Mouse (Mus musculus): ENCODE data around the gene Rgs7bp. TPM values are rescaled to one million over a fixed set of nuclear protein-coding genes. Genes with fewer than 3 reads are reported as not detected.

Gene Rgs7bp
- polyA plus RNA-seq, 1 experiment from 2014 or later: 0.31 TPM

DNA sequence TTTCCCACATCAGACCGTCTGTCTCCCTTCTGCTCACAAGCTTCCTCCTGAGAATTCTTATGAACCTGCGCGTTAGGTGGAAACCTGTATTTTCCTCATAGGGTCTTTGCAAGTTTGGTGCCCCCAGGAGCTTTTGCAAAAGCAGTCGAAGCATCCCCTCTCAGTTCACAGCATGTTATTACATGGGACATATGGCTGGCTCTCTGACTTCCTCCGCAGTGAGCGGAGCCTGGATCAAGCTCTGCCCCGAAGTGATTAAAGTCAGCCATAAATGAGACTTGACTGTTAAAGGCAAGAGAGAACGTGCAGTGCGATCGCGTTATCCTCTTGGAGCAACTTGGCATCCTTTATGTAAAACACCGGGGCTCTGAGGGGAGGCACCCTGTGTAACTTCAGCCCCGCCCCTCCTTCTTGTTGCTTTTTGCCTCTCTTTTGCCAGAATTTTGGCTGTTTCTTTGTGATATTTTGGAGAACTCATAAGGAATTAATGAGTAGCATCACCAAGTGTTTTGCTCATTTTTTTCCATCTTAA is 66.7 kb downstream of the Rgs7bp start:
- no peak overlapping the region for H3K27ac ChIP-seq (ENCODE audit: low read length)
- no peaks in the 10 kb centered on the region for H3K27me3 ChIP-seq (ENCODE audit: control insufficient read depth, insufficient read depth, low read depth, low read length)
- H3K4me1 ChIP-seq (ENCODE audit: control insufficient read depth, low read depth, low read length): no peaks in the 10 kb centered on the region
- 83% methylated on average over 13 of the region's 13 CpGs for WGBS (ENCODE audit: insufficient replicate concordance)
- ATAC-seq (ENCODE audit: low read depth): no peak
- H3K36me3 ChIP-seq (ENCODE audit: control insufficient read depth, insufficient read depth): no peaks in the 10 kb centered on the region
- H3K9me3 ChIP-seq (replicated peaks; ENCODE audit: control insufficient read depth, low read length): no peaks in the 10 kb centered on the region
- no peak overlapping the region for H3K9ac ChIP-seq (ENCODE audit: low read depth, low read length)
- no peak overlapping the region for H3K4me3 ChIP-seq (ENCODE audit: low read depth, low read length)
- H3K4me2 ChIP-seq (ENCODE audit: low read depth, low read length): no peak overlapping the region

DNA sequence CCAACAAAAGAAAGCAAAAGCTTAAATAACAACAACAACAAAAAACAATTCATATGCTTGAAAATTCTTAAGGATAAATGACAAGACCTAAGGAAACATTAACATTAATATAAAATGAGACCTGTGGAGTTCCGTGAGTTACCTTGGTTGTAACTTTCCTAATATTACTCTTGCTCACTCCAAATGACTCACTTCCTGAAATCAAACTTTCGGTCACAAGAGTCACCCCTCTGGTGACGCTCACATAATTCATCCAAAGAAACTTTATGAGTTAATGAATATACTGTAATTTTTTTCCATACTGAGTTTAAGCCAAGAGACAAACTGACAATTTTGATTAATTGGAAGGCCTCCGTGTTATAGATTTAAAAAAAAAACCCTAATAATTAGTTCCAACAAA is 69.0 kb downstream of the Rgs7bp start:
- Histone ChIP-seq H3K9me3 (replicated peaks; ENCODE audit: control insufficient read depth, low read length) (no peaks in the 10 kb centered on the region), H3K9ac (ENCODE audit: low read depth, low read length) (no peak overlapping the region), H3K4me3 (ENCODE audit: low read depth, low read length) (no peak overlapping the region), H3K27me3 (ENCODE audit: control insufficient read depth, insufficient read depth, low read depth, low read length) (no peaks in the 10 kb centered on the region), H3K4me2 (ENCODE audit: low read depth, low read length) (no peak overlapping the region), H3K36me3 (ENCODE audit: control insufficient read depth, insufficient read depth) (no peaks in the 10 kb centered on the region), H3K4me1 (ENCODE audit: control insufficient read depth, low read depth, low read length) (no peaks in the 10 kb centered on the region), H3K27ac (ENCODE audit: low read length) (no peak overlapping the region)
- no peak for ATAC-seq (ENCODE audit: low read depth)
- WGBS (ENCODE audit: insufficient replicate concordance): 64% methylated on average over 4 of the region's 4 CpGs

DNA sequence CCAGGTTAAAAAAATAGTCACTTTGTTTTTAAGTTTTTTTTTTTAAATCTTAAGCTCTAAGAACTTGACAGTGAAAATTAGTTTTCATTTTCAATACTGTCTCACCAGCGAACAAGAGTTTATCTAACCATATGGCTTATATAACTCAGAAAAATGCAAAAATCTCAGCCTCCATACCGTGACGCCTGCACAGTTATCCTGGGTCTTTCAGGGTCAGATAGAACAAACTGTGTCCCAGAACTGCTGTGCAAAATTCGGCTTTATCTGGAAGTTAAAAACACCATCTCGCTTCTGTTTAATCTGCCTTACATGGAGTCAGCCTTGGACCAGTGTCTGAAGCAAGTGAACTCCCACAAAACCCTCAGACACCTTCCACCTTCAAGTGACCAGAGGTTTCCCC is 70.7 kb downstream of the Rgs7bp start:
- WGBS (ENCODE audit: insufficient replicate concordance): 64% methylated on average over 5 of the region's 5 CpGs
- H3K9ac ChIP-seq (ENCODE audit: low read depth, low read length): no peak overlapping the region
- no peak overlapping the region for H3K4me3 ChIP-seq (ENCODE audit: low read depth, low read length)
- no peaks in the 10 kb centered on the region for H3K4me1 ChIP-seq (ENCODE audit: control insufficient read depth, low read depth, low read length)
- H3K36me3 ChIP-seq (ENCODE audit: control insufficient read depth, insufficient read depth): no peaks in the 10 kb centered on the region
- H3K27ac ChIP-seq (ENCODE audit: low read length): no peak overlapping the region
- ATAC-seq (ENCODE audit: low read depth): no peak
- H3K9me3 ChIP-seq (replicated peaks; ENCODE audit: control insufficient read depth, low read length): no peaks in the 10 kb centered on the region
- no peak overlapping the region for H3K4me2 ChIP-seq (ENCODE audit: low read depth, low read length)
- H3K27me3 ChIP-seq (ENCODE audit: control insufficient read depth, insufficient read depth, low read depth, low read length): no peaks in the 10 kb centered on the region

DNA sequence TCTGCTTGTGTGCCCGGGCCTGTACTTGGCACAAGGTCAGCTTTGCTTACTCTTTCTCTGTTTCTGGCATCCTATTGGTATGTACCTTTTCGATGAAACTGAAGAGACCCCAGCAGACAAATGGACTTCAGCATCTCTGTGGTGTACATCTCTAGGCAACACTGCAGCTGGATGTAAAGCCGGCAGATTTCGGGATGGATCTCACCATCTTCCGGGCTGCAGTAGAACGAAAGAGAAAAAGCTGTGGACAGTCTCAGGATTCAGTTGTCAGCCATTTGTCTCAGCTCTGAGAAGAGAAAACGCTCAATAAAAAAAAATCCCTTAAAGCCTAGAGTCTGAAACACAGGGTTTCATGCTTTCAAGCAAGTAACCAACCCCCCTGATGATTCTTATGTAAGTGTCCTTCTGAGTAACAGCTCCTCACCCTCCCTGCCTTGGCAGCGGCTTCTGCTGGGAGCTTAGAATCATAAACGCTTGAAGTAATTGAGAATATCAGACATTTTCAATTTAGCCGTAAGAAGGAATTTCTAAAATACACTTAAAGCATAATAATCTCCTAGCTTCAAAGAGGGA is 71.9 kb downstream of the Rgs7bp start:
- Histone ChIP-seq H3K36me3 (ENCODE audit: control insufficient read depth, insufficient read depth) (no peaks in the 10 kb centered on the region), H3K4me3 (ENCODE audit: low read depth, low read length) (no peak overlapping the region), H3K27ac (ENCODE audit: low read length) (no peak overlapping the region), H3K27me3 (ENCODE audit: control insufficient read depth, insufficient read depth, low read depth, low read length) (no peaks in the 10 kb centered on the region), H3K9ac (ENCODE audit: low read depth, low read length) (no peak overlapping the region), H3K9me3 (replicated peaks; ENCODE audit: control insufficient read depth, low read length) (no peaks in the 10 kb centered on the region), H3K4me1 (ENCODE audit: control insufficient read depth, low read depth, low read length) (no peaks in the 10 kb centered on the region), H3K4me2 (ENCODE audit: low read depth, low read length) (no peak overlapping the region)
- no peak for ATAC-seq (ENCODE audit: low read depth)
- 73% methylated on average over 10 of the region's 10 CpGs for WGBS (ENCODE audit: insufficient replicate concordance)

DNA sequence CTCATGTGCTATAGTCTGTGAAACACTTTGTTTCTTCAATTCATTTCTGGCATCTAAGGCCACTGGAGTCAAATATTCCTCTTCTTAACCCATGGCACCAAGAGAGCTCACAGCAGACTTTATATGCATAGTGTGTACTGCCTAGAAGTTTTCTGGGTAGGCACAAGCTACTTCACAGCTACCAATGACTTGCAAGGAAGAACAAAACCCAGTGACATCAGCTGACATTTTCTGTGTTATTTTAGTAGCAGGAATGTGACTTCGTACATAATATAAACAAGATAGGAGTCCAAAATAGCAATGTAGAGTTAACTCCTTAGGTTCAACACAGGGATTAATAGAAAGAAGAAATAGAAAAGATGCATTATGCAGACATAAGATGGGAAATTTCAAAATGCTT is 76.6 kb downstream of the Rgs7bp start:
- H3K9me3 ChIP-seq (replicated peaks; ENCODE audit: control insufficient read depth, low read length): no peaks in the 10 kb centered on the region
- no peak overlapping the region for H3K27ac ChIP-seq (ENCODE audit: low read length)
- no peaks in the 10 kb centered on the region for H3K27me3 ChIP-seq (ENCODE audit: control insufficient read depth, insufficient read depth, low read depth, low read length)
- 72% methylated on average over 1 of the region's 1 CpGs for WGBS (ENCODE audit: insufficient replicate concordance)
- H3K4me3 ChIP-seq (ENCODE audit: low read depth, low read length): no peak overlapping the region
- no peak for ATAC-seq (ENCODE audit: low read depth)
- no peaks in the 10 kb centered on the region for H3K4me1 ChIP-seq (ENCODE audit: control insufficient read depth, low read depth, low read length)
- no peak overlapping the region for H3K4me2 ChIP-seq (ENCODE audit: low read depth, low read length)
- no peaks in the 10 kb centered on the region for H3K36me3 ChIP-seq (ENCODE audit: control insufficient read depth, insufficient read depth)
- no peak overlapping the region for H3K9ac ChIP-seq (ENCODE audit: low read depth, low read length)

DNA sequence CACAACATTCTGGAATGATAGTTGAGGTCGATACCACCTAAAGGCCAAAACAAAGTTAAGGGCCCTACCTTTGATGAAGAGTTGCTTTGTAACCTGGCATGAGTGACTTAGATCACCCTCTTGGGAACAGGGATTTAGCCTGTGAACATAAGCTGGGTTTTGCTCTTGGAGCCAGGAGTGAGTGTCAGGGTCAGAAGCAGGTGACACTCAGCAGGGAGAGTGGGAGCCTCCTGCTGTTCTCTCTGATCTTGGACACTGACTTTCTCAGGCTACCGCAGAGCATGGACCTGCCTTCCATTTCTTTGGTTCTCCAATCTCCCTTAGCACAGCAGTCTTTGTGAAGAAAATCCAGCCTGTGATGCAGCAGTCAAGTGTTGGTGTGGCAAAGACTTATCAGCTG is 87.2 kb downstream of the Rgs7bp start:
- no peaks in the 10 kb centered on the region for H3K9me3 ChIP-seq (replicated peaks; ENCODE audit: control insufficient read depth, low read length)
- no peak overlapping the region for H3K9ac ChIP-seq (ENCODE audit: low read depth, low read length)
- no peaks in the 10 kb centered on the region for H3K27me3 ChIP-seq (ENCODE audit: control insufficient read depth, insufficient read depth, low read depth, low read length)
- H3K4me2 ChIP-seq (ENCODE audit: low read depth, low read length): no peak overlapping the region
- WGBS (ENCODE audit: insufficient replicate concordance): 56% methylated on average over 2 of the region's 2 CpGs
- H3K4me3 ChIP-seq (ENCODE audit: low read depth, low read length): no peak overlapping the region
- H3K27ac ChIP-seq (ENCODE audit: low read length): no peak overlapping the region
- no peak for ATAC-seq (ENCODE audit: low read depth)
- no peaks in the 10 kb centered on the region for H3K36me3 ChIP-seq (ENCODE audit: control insufficient read depth, insufficient read depth)
- no peaks in the 10 kb centered on the region for H3K4me1 ChIP-seq (ENCODE audit: control insufficient read depth, low read depth, low read length)

DNA sequence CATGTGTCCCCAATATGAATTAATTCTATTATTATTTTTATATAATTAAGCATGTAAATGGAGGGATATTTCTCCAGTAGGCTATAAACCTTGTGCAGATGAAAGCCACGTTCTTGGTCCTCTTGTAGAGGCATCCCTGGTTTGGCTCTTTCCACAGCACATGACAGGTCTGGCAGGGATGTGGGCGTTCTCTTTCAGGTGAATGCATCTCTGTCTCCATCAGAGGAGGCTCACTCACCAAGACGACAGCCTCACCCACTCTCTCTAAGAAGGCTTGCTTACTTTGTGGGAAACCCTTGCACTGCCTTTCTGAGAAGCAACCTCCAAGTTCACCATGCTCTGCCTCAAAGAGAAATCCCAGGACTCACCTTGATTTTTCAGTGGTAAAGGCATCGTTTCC is 91.0 kb downstream of the Rgs7bp start:
- H3K27me3 ChIP-seq (ENCODE audit: control insufficient read depth, insufficient read depth, low read depth, low read length): no peaks in the 10 kb centered on the region
- ATAC-seq (ENCODE audit: low read depth): no peak
- 63% methylated on average over 4 of the region's 4 CpGs for WGBS (ENCODE audit: insufficient replicate concordance)
- no peak overlapping the region for H3K4me3 ChIP-seq (ENCODE audit: low read depth, low read length)
- H3K4me2 ChIP-seq (ENCODE audit: low read depth, low read length): no peak overlapping the region
- H3K9me3 ChIP-seq (replicated peaks; ENCODE audit: control insufficient read depth, low read length): no peaks in the 10 kb centered on the region
- no peaks in the 10 kb centered on the region for H3K36me3 ChIP-seq (ENCODE audit: control insufficient read depth, insufficient read depth)
- no peak overlapping the region for H3K9ac ChIP-seq (ENCODE audit: low read depth, low read length)
- no peaks in the 10 kb centered on the region for H3K4me1 ChIP-seq (ENCODE audit: control insufficient read depth, low read depth, low read length)
- H3K27ac ChIP-seq (ENCODE audit: low read length): no peak overlapping the region

DNA sequence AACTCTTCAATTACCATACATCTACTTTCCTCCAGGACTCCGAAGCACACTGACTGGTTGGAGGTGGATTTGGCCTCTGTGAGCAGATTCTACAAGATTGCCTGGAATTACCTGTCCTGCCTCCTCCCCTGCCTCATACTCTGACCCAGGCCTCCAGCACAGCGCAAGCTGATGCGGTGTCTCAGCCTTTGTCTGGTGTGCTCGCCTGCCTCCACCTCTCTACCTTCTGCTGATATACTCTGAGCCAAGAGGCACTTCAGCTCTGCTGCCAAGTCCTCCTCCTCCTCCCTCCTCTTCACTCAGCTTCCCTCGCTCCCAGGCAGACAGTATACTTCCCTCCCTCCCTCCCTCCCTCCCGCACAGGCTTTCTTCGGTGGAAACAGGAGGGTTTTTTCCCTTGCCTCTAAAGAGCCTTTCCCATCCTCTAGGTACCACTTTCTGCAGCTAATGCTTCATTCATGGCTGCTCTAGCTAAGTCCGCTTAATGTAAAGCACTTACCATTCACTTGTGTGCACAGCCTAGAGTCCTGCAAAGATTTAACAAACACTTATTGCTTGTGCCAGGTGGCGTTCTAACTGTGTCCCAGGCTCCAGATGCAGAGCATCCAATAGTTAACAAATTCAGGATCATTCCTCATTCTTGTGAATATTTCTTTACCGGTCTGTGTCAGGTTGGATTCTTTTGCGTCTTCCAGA is 91.9 kb downstream of the Rgs7bp start:
- Histone ChIP-seq H3K4me3 (ENCODE audit: low read depth, low read length) (no peak overlapping the region), H3K4me1 (ENCODE audit: control insufficient read depth, low read depth, low read length) (no peaks in the 10 kb centered on the region), H3K9me3 (replicated peaks; ENCODE audit: control insufficient read depth, low read length) (no peaks in the 10 kb centered on the region), H3K36me3 (ENCODE audit: control insufficient read depth, insufficient read depth) (no peaks in the 10 kb centered on the region), H3K27me3 (ENCODE audit: control insufficient read depth, insufficient read depth, low read depth, low read length) (no peaks in the 10 kb centered on the region), H3K4me2 (ENCODE audit: low read depth, low read length) (no peak overlapping the region), H3K27ac (ENCODE audit: low read length) (no peak overlapping the region), H3K9ac (ENCODE audit: low read depth, low read length) (no peak overlapping the region)
- WGBS (ENCODE audit: insufficient replicate concordance): 67% methylated on average over 11 of the region's 11 CpGs
- ATAC-seq (ENCODE audit: low read depth): no peak

DNA sequence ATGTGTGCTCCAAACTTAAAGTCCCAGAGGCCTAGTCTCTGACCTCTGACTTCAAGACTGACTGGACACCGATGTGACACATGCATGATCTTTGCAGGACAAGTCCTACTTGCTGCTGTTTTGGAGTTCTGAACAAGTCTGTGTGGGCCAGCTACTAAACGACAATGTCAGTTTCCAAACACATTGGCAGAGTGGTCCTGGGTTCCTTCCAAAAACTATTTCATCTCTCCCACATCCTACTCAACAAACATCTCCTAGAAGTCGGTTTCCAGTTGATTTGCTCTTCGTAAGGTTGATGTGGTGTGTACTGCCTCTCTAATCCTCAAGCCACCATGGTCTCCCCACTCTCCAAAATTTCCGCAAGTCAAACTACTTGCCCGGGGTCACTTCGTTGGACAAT is 92.6 kb downstream of the Rgs7bp start:
- Histone ChIP-seq H3K9me3 (replicated peaks; ENCODE audit: control insufficient read depth, low read length) (no peaks in the 10 kb centered on the region), H3K27me3 (ENCODE audit: control insufficient read depth, insufficient read depth, low read depth, low read length) (no peaks in the 10 kb centered on the region), H3K36me3 (ENCODE audit: control insufficient read depth, insufficient read depth) (no peaks in the 10 kb centered on the region), H3K4me2 (ENCODE audit: low read depth, low read length) (no peak overlapping the region), H3K27ac (ENCODE audit: low read length) (no peak overlapping the region), H3K9ac (ENCODE audit: low read depth, low read length) (no peak overlapping the region), H3K4me1 (ENCODE audit: control insufficient read depth, low read depth, low read length) (no peaks in the 10 kb centered on the region), H3K4me3 (ENCODE audit: low read depth, low read length) (no peak overlapping the region)
- 65% methylated on average over 7 of the region's 7 CpGs for WGBS (ENCODE audit: insufficient replicate concordance)
- no peak for ATAC-seq (ENCODE audit: low read depth)

Measured in liver, embryonic 16.5 days (tissue).